In genomic region chr2:32350471-32351051, GRCm38 (mm10) we compare ENCODE assay signal across 9 mouse cellular contexts. TPM values are rescaled to one million over a fixed set of nuclear protein-coding genes. Genes with fewer than 3 reads are reported as not detected.
DNase-seq lines count a peak whose midpoint lies in the region; ATAC-seq lines count a peak whose summit lies in the region.
"Had no signal": no experiment of that assay in that cellular context is flagged by ENCODE, and none has a peak within 500 bp of the region (broad histone marks: within the 10 kb centered on the region; RNA-seq: fewer than 3 reads in every experiment).

No protein-coding gene starts in this region.

- H3K36me3 ChIP-seq in forebrain, embryonic 13.5 days (ENCODE audit: poor library complexity, severe bottlenecking) = no peaks in the 10 kb centered on the region
- H3K36me3 ChIP-seq in forebrain, embryonic 15.5 days = no peaks in the 10 kb centered on the region
- peaks cover 4% of the 10 kb centered on the region; the same call in 1 of the 2 replicates for H3K36me3 ChIP-seq in embryonic facial prominence, embryonic 15.5 days
- H3K36me3 ChIP-seq in midbrain, embryonic 15.5 days (replicated peaks) = no peaks in the 10 kb centered on the region; the same call in 1 of the 2 replicates

- H3K27ac ChIP-seq in forebrain, embryonic 13.5 days = no peak overlapping the region
- no peak overlapping the region for H3K27ac ChIP-seq in forebrain, embryonic 15.5 days (replicated peaks)
- H3K27ac ChIP-seq in embryonic facial prominence, embryonic 15.5 days (replicated peaks) = 0 out of 2 replicates have a peak overlapping the region, but pooled peaks have one; percentile 8
- H3K27ac ChIP-seq in midbrain, embryonic 15.5 days = no peak overlapping the region
- H3K27ac ChIP-seq: macrophage had no signal

- no peak overlapping the region for H3K4me3 ChIP-seq in forebrain, embryonic 13.5 days
- no peak overlapping the region for H3K4me3 ChIP-seq in forebrain, embryonic 15.5 days
- no peak overlapping the region for H3K4me3 ChIP-seq in embryonic facial prominence, embryonic 15.5 days (replicated peaks)
- H3K4me3 ChIP-seq in midbrain, embryonic 15.5 days = no peak overlapping the region; the same call in 1 of the 2 replicates

- WGBS in forebrain, embryonic 13.5 days = 53% methylated on average over 13 of the region's 13 CpGs
- 48% methylated on average over 13 of the region's 13 CpGs for WGBS in forebrain, embryonic 15.5 days
- 47% methylated on average over 13 of the region's 13 CpGs for WGBS in embryonic facial prominence, embryonic 15.5 days
- 60% methylated on average over 13 of the region's 13 CpGs for WGBS in midbrain, embryonic 15.5 days

- H3K9me3 ChIP-seq in forebrain, embryonic 13.5 days (replicated peaks) = no peaks in the 10 kb centered on the region
- H3K9me3 ChIP-seq in forebrain, embryonic 15.5 days = no peaks in the 10 kb centered on the region
- H3K9me3 ChIP-seq in embryonic facial prominence, embryonic 15.5 days (replicated peaks) = no peaks in the 10 kb centered on the region
- H3K9me3 ChIP-seq in midbrain, embryonic 15.5 days = no peaks in the 10 kb centered on the region

- peak overlapping the region; percentile 94; the same call in 1 of the 2 replicates for H3K4me2 ChIP-seq in forebrain, embryonic 13.5 days
- no peak overlapping the region for H3K4me2 ChIP-seq in forebrain, embryonic 15.5 days (replicated peaks)
- H3K4me2 ChIP-seq in embryonic facial prominence, embryonic 15.5 days (replicated peaks) = peak overlapping the region; percentile 84
- H3K4me2 ChIP-seq in midbrain, embryonic 15.5 days = peak overlapping the region; percentile 57

- H3K4me1 ChIP-seq in forebrain, embryonic 13.5 days = peaks cover 27% of the 10 kb centered on the region
- peaks cover 14% of the 10 kb centered on the region for H3K4me1 ChIP-seq in forebrain, embryonic 15.5 days
- H3K4me1 ChIP-seq in embryonic facial prominence, embryonic 15.5 days = peaks cover 47% of the 10 kb centered on the region
- H3K4me1 ChIP-seq in midbrain, embryonic 15.5 days = peaks cover 34% of the 10 kb centered on the region

- no peak for ATAC-seq in forebrain, embryonic 13.5 days
- no peak for ATAC-seq in forebrain, embryonic 15.5 days (replicated peaks)
- no peak for ATAC-seq in embryonic facial prominence, embryonic 15.5 days (ENCODE audit: insufficient number of reproducible peaks, low FRiP score, low TSS enrichment, low read depth)
- no peak for ATAC-seq in midbrain, embryonic 15.5 days (replicated peaks)
- no peak for ATAC-seq in frontal cortex, adult (ENCODE audit: low TSS enrichment)

- peak overlapping the region; percentile 83; the same call in 1 of the 2 replicates for H3K9ac ChIP-seq in forebrain, embryonic 13.5 days
- no peak overlapping the region for H3K9ac ChIP-seq in forebrain, embryonic 15.5 days (replicated peaks)
- H3K9ac ChIP-seq in embryonic facial prominence, embryonic 15.5 days = no peak overlapping the region
- peak overlapping the region; percentile 96; the same call in 1 of the 2 replicates for H3K9ac ChIP-seq in midbrain, embryonic 15.5 days

- DNase-seq in ZHBTc4 (ENCODE audit: low read depth, low spot score) = peak; percentile 65
- no peak for DNase-seq in lung, postnatal 25 days (ENCODE audit: low spot score)
- DNase-seq in frontal cortex, postnatal 25 days (ENCODE audit: low spot score in 2 of 2) = no peak

- 0 out of 2 replicates have a peak, but pooled peaks cover 7% of the 10 kb centered on the region for H3K27me3 ChIP-seq in forebrain, embryonic 13.5 days
- no peaks in the 10 kb centered on the region for H3K27me3 ChIP-seq in forebrain, embryonic 15.5 days
- no peaks in the 10 kb centered on the region for H3K27me3 ChIP-seq in embryonic facial prominence, embryonic 15.5 days
- no peaks in the 10 kb centered on the region for H3K27me3 ChIP-seq in midbrain, embryonic 15.5 days (replicated peaks)

RNA-seq across cellular contexts. Expression of gene Ciz1, which starts 1.6 kb away (rescaled TPM):
- polyA plus RNA-seq in forebrain, embryonic 13.5 days (2015; fragmentation: Nextera tagmentation; extraction: Ambion mirVana) = 49.0 and 52.4 TPM in 2 replicates
- polyA plus RNA-seq in forebrain, embryonic 15.5 days (2015; fragmentation: Nextera tagmentation; extraction: Ambion mirVana) = 54.0 and 55.3 TPM in 2 replicates
- 54.6 and 57.3 TPM in 2 replicates for polyA plus RNA-seq in embryonic facial prominence, embryonic 15.5 days (2015; fragmentation: Nextera tagmentation; extraction: Ambion mirVana)
- polyA plus RNA-seq in midbrain, embryonic 15.5 days (2015; fragmentation: Nextera tagmentation; extraction: Ambion mirVana) = 62.5 and 64.4 TPM in 2 replicates

RNA-seq across cellular contexts. Expression of gene Dnm1, which starts 2.6 kb away (rescaled TPM):
- 13.7 and 20.2 TPM in 2 replicates for polyA plus RNA-seq in forebrain, embryonic 13.5 days (2015; fragmentation: Nextera tagmentation; extraction: Ambion mirVana)
- polyA plus RNA-seq in forebrain, embryonic 15.5 days (2015; fragmentation: Nextera tagmentation; extraction: Ambion mirVana) = 23.7 and 29.1 TPM in 2 replicates
- 30.7 and 31.5 TPM in 2 replicates for polyA plus RNA-seq in embryonic facial prominence, embryonic 15.5 days (2015; fragmentation: Nextera tagmentation; extraction: Ambion mirVana)
- 78.4 and 79.0 TPM in 2 replicates for polyA plus RNA-seq in midbrain, embryonic 15.5 days (2015; fragmentation: Nextera tagmentation; extraction: Ambion mirVana)

RNA-seq across cellular contexts. Expression of gene 1110008P14Rik, which starts 31.2 kb away (rescaled TPM):
- polyA plus RNA-seq in forebrain, embryonic 13.5 days (2015; fragmentation: Nextera tagmentation; extraction: Ambion mirVana) = 59.6 and 60.4 TPM in 2 replicates
- polyA plus RNA-seq in forebrain, embryonic 15.5 days (2015; fragmentation: Nextera tagmentation; extraction: Ambion mirVana) = 79.5 and 80.9 TPM in 2 replicates
- polyA plus RNA-seq in embryonic facial prominence, embryonic 15.5 days (2015; fragmentation: Nextera tagmentation; extraction: Ambion mirVana) = 71.6 and 71.9 TPM in 2 replicates
- polyA plus RNA-seq in midbrain, embryonic 15.5 days (2015; fragmentation: Nextera tagmentation; extraction: Ambion mirVana) = 116 and 117 TPM in 2 replicates

RNA-seq across cellular contexts. Expression of gene Lcn2, which starts 37.5 kb away (rescaled TPM):
- polyA plus RNA-seq in forebrain, embryonic 13.5 days (2015; fragmentation: Nextera tagmentation; extraction: Ambion mirVana) = 0.20 TPM in 1 of 2 replicates, not detected in the other
- 0.51 and 0.63 TPM in 2 replicates for polyA plus RNA-seq in forebrain, embryonic 15.5 days (2015; fragmentation: Nextera tagmentation; extraction: Ambion mirVana)
- 5.6 and 6.5 TPM in 2 replicates for polyA plus RNA-seq in embryonic facial prominence, embryonic 15.5 days (2015; fragmentation: Nextera tagmentation; extraction: Ambion mirVana)
- 0.44 and 0.83 TPM in 2 replicates for polyA plus RNA-seq in midbrain, embryonic 15.5 days (2015; fragmentation: Nextera tagmentation; extraction: Ambion mirVana)

RNA-seq across cellular contexts. Expression of gene Ptges2, which starts 45.1 kb away (rescaled TPM):
- 28.5 and 30.1 TPM in 2 replicates for polyA plus RNA-seq in forebrain, embryonic 13.5 days (2015; fragmentation: Nextera tagmentation; extraction: Ambion mirVana)
- polyA plus RNA-seq in forebrain, embryonic 15.5 days (2015; fragmentation: Nextera tagmentation; extraction: Ambion mirVana) = 39.9 and 40.3 TPM in 2 replicates
- polyA plus RNA-seq in embryonic facial prominence, embryonic 15.5 days (2015; fragmentation: Nextera tagmentation; extraction: Ambion mirVana) = 28.3 and 29.8 TPM in 2 replicates
- polyA plus RNA-seq in midbrain, embryonic 15.5 days (2015; fragmentation: Nextera tagmentation; extraction: Ambion mirVana) = 51.3 and 54.2 TPM in 2 replicates

Comparison
In these comparisons a context has a peak if more than half of its experiments do, and no peak if none do; other contexts are left out.
1. H3K9ac ChIP-seq: peak in forebrain, embryonic 13.5 days (single experiment) and midbrain, embryonic 15.5 days (single experiment); none in forebrain, embryonic 15.5 days (single experiment) and embryonic facial prominence, embryonic 15.5 days (single experiment).